Mouse (Mus musculus) E14TG2a.4 (cell line): ENCODE data around the gene Cycs.

Experiments used
- CTCF ChIP-seq: conservative IDR thresholded peaks from 2 replicates; pipeline ENCODE4 v1.5.1; 2014; ENCODE audit warnings: low read length
- NANOG ChIP-seq: IDR thresholded peaks from 2 replicates; pipeline ENCODE4 v1.6.1; 2014; ENCODE audit warnings: borderline replicate concordance, low read length, mixed read lengths

GRCm38 (mm10) chr6:50522772-50523171, 43.6 kb downstream of the Cycs start:
- TF ChIP-seq CTCF (no peak), NANOG (no peak)
